Mouse (Mus musculus) erythroblast, embryonic 14.5 days (primary cell): ENCODE results near the gene Ptpn14. TPM values are rescaled to one million over a fixed set of nuclear protein-coding genes. Genes with fewer than 3 reads are reported as not detected.

Source experiments
- H3K27me3 ChIP-seq: 2 replicates; pipeline ENCODE4 v1.6.1; 2012; ENCODE audit warnings: inconsistent platforms; ENCODE audit not compliant: control insufficient read depth
- H3K36me3 ChIP-seq: 2 replicates; pipeline ENCODE4 v1.6.1; 2012; ENCODE audit warnings: mild to moderate bottlenecking, inconsistent platforms; ENCODE audit not compliant: control insufficient read depth
- H3K4me1 ChIP-seq: 2 replicates; pipeline ENCODE4 v1.6.1; 2012; ENCODE audit warnings: inconsistent platforms; ENCODE audit not compliant: control insufficient read depth
- H3K4me3 ChIP-seq: replicated peaks from 2 replicates; pipeline ENCODE3; 2012; ENCODE audit warnings: moderate library complexity, mild to moderate bottlenecking, inconsistent platforms
- H3K9me3 ChIP-seq: 2 replicates; pipeline ENCODE4 v1.6.1; 2012; ENCODE audit warnings: low read length, inconsistent platforms, mixed read lengths; ENCODE audit not compliant: control insufficient read depth
- GATA1 ChIP-seq: IDR thresholded peaks from 2 replicates; pipeline ENCODE4 v1.6.1; 2012; ENCODE audit warnings: low read length, inconsistent platforms, mixed read lengths
- TAL1 ChIP-seq: IDR thresholded peaks from 3 replicates; pipeline ENCODE4 v1.6.1; 2012; ENCODE audit warnings: low read length, inconsistent platforms, mixed read lengths
- polyA plus RNA-seq: library from polyadenylated mRNA; stranded (reverse); fragments of >175 nt; gene quantifications from 2 replicates; pipeline ENCODE4 v1.2.3, GENCODE M21; 2012

Ptpn14 gene
- polyA plus RNA-seq, 1 experiment: not detected

- no peak for TF ChIP-seq TAL1
- TF ChIP-seq GATA1: no peak
- no peak overlapping the region for H3K4me3 ChIP-seq
- no peaks in the 10 kb centered on the region for H3K9me3 ChIP-seq
- H3K36me3 ChIP-seq: no peaks in the 10 kb centered on the region
- peaks cover 27% of the 10 kb centered on the region for H3K4me1 ChIP-seq
- no peaks in the 10 kb centered on the region for H3K27me3 ChIP-seq
Observed at GRCm38 (mm10) chr1:189808453-189808852, 80.4 kb downstream of the Ptpn14 start.

DNA sequence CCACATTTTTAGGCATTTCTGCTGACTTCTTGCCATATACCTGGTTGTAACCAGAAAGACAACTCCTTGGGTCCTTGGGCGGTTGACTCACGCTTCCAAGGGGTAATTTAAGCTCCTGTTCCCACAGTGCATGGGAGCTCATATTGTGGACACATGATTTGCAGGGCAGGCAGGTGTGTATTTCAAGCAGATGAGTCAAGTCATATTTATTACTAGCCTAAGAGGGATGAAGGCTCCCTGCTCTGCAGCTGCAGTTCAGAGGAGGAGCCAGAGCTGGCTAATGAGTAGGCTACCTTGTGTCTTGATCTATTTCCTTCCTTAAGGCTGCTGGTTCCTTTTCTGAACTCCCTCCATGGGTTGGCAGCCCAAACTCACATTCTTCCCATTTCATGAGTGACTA is 83.7 kb downstream of the Ptpn14 start:
- Histone ChIP-seq H3K4me3 (no peak overlapping the region), H3K36me3 (no peaks in the 10 kb centered on the region), H3K9me3 (no peaks in the 10 kb centered on the region), H3K27me3 (no peaks in the 10 kb centered on the region), H3K4me1 (peaks cover 27% of the 10 kb centered on the region)
- no peak for TF ChIP-seq GATA1
- no peak for TF ChIP-seq TAL1

- no peaks in the 10 kb centered on the region for H3K9me3 ChIP-seq
- no peaks in the 10 kb centered on the region for H3K27me3 ChIP-seq
- TF ChIP-seq TAL1: no peak
- no peaks in the 10 kb centered on the region for H3K36me3 ChIP-seq
- H3K4me1 ChIP-seq: peaks cover 11% of the 10 kb centered on the region
- H3K4me3 ChIP-seq: no peak overlapping the region
Observed at GRCm38 (mm10) chr1:189814385-189814784, 86.3 kb downstream of the Ptpn14 start.

GRCm38 (mm10) chr1:189817089-189817488 is 89.0 kb downstream of the Ptpn14 start:
- no peaks in the 10 kb centered on the region for H3K27me3 ChIP-seq
- TF ChIP-seq TAL1: no peak
- TF ChIP-seq GATA1: no peak
- H3K4me1 ChIP-seq: peaks cover 10% of the 10 kb centered on the region
- no peak overlapping the region for H3K4me3 ChIP-seq
- H3K9me3 ChIP-seq: no peaks in the 10 kb centered on the region
- H3K36me3 ChIP-seq: no peaks in the 10 kb centered on the region

GRCm38 (mm10) chr1:189817810-189818209 is 89.7 kb downstream of the Ptpn14 start:
- Histone ChIP-seq H3K27me3 (no peaks in the 10 kb centered on the region), H3K4me3 (no peak overlapping the region), H3K36me3 (no peaks in the 10 kb centered on the region), H3K4me1 (peaks cover 3% of the 10 kb centered on the region), H3K9me3 (no peaks in the 10 kb centered on the region)
- TF ChIP-seq GATA1: no peak
- no peak for TF ChIP-seq TAL1

GRCm38 (mm10) chr1:189820111-189820510 is 92.0 kb downstream of the Ptpn14 start:
- TF ChIP-seq GATA1 (no peak), TAL1 (no peak)
- Histone ChIP-seq H3K9me3 (peaks cover 6% of the 10 kb centered on the region), H3K27me3 (no peaks in the 10 kb centered on the region)

DNA sequence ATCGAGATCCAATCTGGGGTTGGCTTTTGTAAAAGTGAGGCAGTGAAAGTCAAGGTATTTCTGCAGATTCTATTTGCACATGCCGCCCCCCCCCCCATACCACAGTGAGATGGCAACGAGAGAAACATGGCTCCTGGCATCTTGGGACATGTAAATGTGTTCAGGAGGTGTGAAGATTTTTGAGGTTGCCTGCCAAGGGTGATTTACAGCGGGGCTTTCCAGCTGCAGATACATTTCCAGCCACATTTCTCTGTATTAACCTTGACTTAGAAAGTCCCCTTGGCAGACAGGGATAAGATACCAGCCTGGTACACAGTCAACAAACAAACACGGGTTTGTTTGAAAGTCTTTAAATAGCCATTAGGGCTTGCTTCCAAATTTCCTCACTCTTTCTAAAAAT is 96.4 kb downstream of the Ptpn14 start:
- TF ChIP-seq TAL1 (no peak), GATA1 (no peak)

More at GRCm38 (mm10) chr1:189820111-189820510, 92.0 kb downstream of the Ptpn14 start:
- Histone ChIP-seq H3K4me1 (no peaks in the 10 kb centered on the region), H3K36me3 (no peaks in the 10 kb centered on the region), H3K4me3 (no peak overlapping the region)

DNA sequence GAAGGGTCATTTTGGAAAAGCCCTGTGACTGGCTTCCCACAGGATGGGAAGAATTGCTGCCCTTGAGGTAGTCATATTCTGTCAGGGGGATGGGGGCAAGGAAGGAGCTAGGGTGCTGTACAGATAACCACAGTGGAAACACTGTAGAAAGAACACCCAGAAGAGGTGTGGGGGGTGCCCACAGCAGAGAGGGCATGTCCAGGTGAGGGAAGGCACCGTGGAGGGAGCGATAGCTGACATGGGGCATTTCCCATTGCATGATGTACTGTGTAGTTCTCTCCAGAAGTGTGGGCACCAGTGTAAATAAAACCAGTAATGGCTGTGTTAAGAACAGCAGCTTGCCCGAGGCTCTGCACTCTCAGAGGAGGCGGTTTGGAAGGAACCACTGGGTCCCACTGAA is 102.3 kb downstream of the Ptpn14 start:
- Histone ChIP-seq H3K27me3 (no peaks in the 10 kb centered on the region), H3K4me1 (peaks cover 25% of the 10 kb centered on the region), H3K4me3 (no peak overlapping the region), H3K36me3 (no peaks in the 10 kb centered on the region), H3K9me3 (no peaks in the 10 kb centered on the region)
- no peak for TF ChIP-seq TAL1
- TF ChIP-seq GATA1: no peak

More for the DNA sequence above, 96.4 kb downstream of the Ptpn14 start:
- H3K27me3 ChIP-seq: no peaks in the 10 kb centered on the region
- H3K36me3 ChIP-seq: no peaks in the 10 kb centered on the region
- no peak overlapping the region for H3K4me3 ChIP-seq
- peaks cover 6% of the 10 kb centered on the region for H3K9me3 ChIP-seq
- no peaks in the 10 kb centered on the region for H3K4me1 ChIP-seq

DNA sequence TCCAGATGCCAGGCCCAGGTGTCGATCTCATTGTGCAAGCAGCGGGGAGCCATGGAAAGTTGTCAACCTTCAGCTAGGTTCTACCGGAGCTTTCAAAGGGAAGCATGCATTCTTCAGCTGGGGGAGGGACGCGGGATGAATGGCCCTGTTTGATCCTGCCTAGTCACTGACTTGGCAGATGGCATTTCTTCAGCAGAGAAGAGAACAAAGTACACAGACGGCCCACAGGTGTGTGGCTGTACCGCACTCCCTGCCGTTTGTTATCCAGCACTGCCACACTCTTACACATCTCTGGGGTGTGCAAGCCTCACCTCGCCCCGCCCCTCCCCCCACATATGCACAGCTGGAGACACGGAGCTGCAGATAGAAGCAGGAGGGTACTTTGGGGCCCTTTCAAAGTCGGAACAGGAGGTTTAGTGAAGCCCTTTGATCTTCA is 102.7 kb downstream of the Ptpn14 start:
- TF ChIP-seq GATA1: no peak
- TF ChIP-seq TAL1: no peak; the same call in 2 of the 3 replicates
- Histone ChIP-seq H3K4me1 (peaks cover 25% of the 10 kb centered on the region), H3K9me3 (no peaks in the 10 kb centered on the region), H3K27me3 (no peaks in the 10 kb centered on the region), H3K4me3 (no peak overlapping the region), H3K36me3 (no peaks in the 10 kb centered on the region)

DNA sequence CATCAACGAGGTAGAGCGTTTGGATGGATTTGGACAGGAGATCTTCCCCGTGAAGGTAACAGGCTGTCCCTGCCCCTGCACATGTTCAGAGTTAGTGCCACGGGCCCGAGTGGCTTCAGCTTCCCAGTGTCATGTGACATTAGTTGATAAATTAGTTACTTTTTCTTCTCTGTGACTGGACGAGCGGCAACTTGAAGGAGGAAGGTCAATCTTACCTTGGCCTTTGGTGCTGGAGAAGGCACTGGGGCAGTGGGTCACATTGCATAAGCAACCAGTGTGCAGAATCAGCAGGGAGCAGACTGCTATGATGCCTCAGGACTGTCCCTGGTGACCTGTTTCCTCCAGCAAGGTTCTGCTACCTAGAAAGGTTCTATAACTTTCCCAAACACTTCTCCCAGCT is 105.3 kb downstream of the Ptpn14 start:
- no peaks in the 10 kb centered on the region for H3K27me3 ChIP-seq
- H3K4me1 ChIP-seq: peaks cover 25% of the 10 kb centered on the region
- H3K36me3 ChIP-seq: no peaks in the 10 kb centered on the region
- H3K9me3 ChIP-seq: no peaks in the 10 kb centered on the region
- no peak overlapping the region for H3K4me3 ChIP-seq
- TF ChIP-seq GATA1 (no peak), TAL1 (no peak)
